Mouse (Mus musculus) heart, embryonic 13.5 days (tissue): ENCODE measurements around the gene Eno3. TPM values are rescaled to one million over a fixed set of nuclear protein-coding genes. Genes with fewer than 3 reads are reported as not detected.

Experiments used
- ATAC-seq: fragments of 200-750 bp; cut with Nextera tagmentation; 2 replicates; pipeline ENCODE4 v1.8.0; 2017; ENCODE audit warnings: moderate TSS enrichment; ENCODE audit not compliant: insufficient number of reproducible peaks, low FRiP score, low TSS enrichment; ENCODE audit errors: extremely low read depth
- H3K27ac ChIP-seq: fragments of 300-500 bp; sonication (generic); replicated peaks from 2 replicates; pipeline ENCODE4 v1.5.1; 2015; ENCODE audit warnings: moderate library complexity, mild to moderate bottlenecking, inconsistent platforms
- H3K27me3 ChIP-seq: fragments of 300-500 bp; sonication (generic); replicated peaks from 2 replicates; pipeline ENCODE4 v1.6.1; 2015; ENCODE audit warnings: mild to moderate bottlenecking, inconsistent platforms
- H3K36me3 ChIP-seq: fragments of 300-500 bp; sonication (generic); 2 replicates; pipeline ENCODE4 v1.6.1; 2015; ENCODE audit warnings: mild to moderate bottlenecking, inconsistent platforms
- H3K4me1 ChIP-seq: fragments of 300-500 bp; sonication (generic); 2 replicates; pipeline ENCODE4 v1.6.1; 2015; ENCODE audit warnings: inconsistent platforms
- H3K4me2 ChIP-seq: fragments of 300-500 bp; sonication (generic); 2 replicates; pipeline ENCODE4 v1.6.1; 2015; ENCODE audit warnings: inconsistent platforms, mild to moderate bottlenecking, moderate library complexity
- H3K4me3 ChIP-seq: fragments of 300-500 bp; sonication (generic); 2 replicates; pipeline ENCODE4 v1.5.1; 2015; ENCODE audit warnings: moderate library complexity, mild to moderate bottlenecking, inconsistent platforms
- H3K9ac ChIP-seq: fragments of 300-500 bp; sonication (generic); 2 replicates; pipeline ENCODE4 v1.6.1; 2015; ENCODE audit warnings: inconsistent platforms, mild to moderate bottlenecking, moderate library complexity
- H3K9me3 ChIP-seq: fragments of 300-500 bp; sonication (generic); 2 replicates; pipeline ENCODE4 v1.6.1; 2016; ENCODE audit warnings: inconsistent platforms
- WGBS: fragments of 180-500 bp; shearing (Covaris S2); methylation state at CpG from one replicate; pipeline ENCODE4 v1.1.7; 2015; ENCODE audit warnings: mixed read lengths; 5-methylcytosine and 5-hydroxymethylcytosine counted together
- polyA plus RNA-seq: library from polyadenylated mRNA; unstranded; fragments of >200 nt; fragmentation: Nextera tagmentation; extraction: Ambion mirVana; gene quantifications from 2 replicates; pipeline ENCODE4 v1.2.1, GENCODE M21; 2015

Gene Eno3
- polyA plus RNA-seq, 1 experiment from 2014 or later, result 273 TPM

- no peaks in the 10 kb centered on the region for H3K27me3 ChIP-seq
- H3K27ac ChIP-seq, result peak overlapping the region; percentile 99; the same call in 1 of the 2 replicates
- peak overlapping the region; percentile 100 for H3K9ac ChIP-seq
- 73% methylated on average over 5 of the region's 5 CpGs for WGBS
- no peaks in the 10 kb centered on the region for H3K9me3 ChIP-seq
- H3K4me2 ChIP-seq, result peak overlapping the region; percentile 94
- H3K36me3 ChIP-seq, result peaks cover 47% of the 10 kb centered on the region
- peak overlapping the region; percentile 100 for H3K4me3 ChIP-seq
- peaks cover 57% of the 10 kb centered on the region for H3K4me1 ChIP-seq
- ATAC-seq, result no peak
These were observed 1.5 kb downstream of the Eno3 start for GRCm38 (mm10) chr11:70658521-70658920.

- 57% methylated on average over 8 of the region's 8 CpGs for WGBS
- Histone ChIP-seq H3K36me3 (peaks cover 51% of the 10 kb centered on the region), H3K27ac (no peak overlapping the region), H3K4me2 (peak overlapping the region; percentile 94), H3K4me1 (peaks cover 59% of the 10 kb centered on the region), H3K9ac (peak overlapping the region; percentile 61), H3K4me3 (no peak overlapping the region), H3K27me3 (no peaks in the 10 kb centered on the region), H3K9me3 (no peaks in the 10 kb centered on the region)
- ATAC-seq, result no peak
These were observed 1.9 kb downstream of the Eno3 start for GRCm38 (mm10) chr11:70658942-70659341.

- Histone ChIP-seq H3K9me3 (no peaks in the 10 kb centered on the region), H3K9ac (no peak overlapping the region), H3K36me3 (peaks cover 67% of the 10 kb centered on the region), H3K4me1 (peaks cover 60% of the 10 kb centered on the region), H3K27me3 (no peaks in the 10 kb centered on the region), H3K27ac (no peak overlapping the region), H3K4me2 (no peak overlapping the region), H3K4me3 (no peak overlapping the region)
- no peak for ATAC-seq
- WGBS, result 86% methylated on average over 8 of the region's 8 CpGs
These were observed 3.6 kb downstream of the Eno3 start for GRCm38 (mm10) chr11:70660571-70660970.

GRCm38 (mm10) chr11:70663101-70663500 is 6.1 kb downstream of the Eno3 start:
- Histone ChIP-seq H3K4me1 (peaks cover 51% of the 10 kb centered on the region), H3K4me2 (no peak overlapping the region), H3K9me3 (no peaks in the 10 kb centered on the region), H3K27ac (0 out of 2 replicates have a peak overlapping the region, but pooled peaks have one; percentile 5), H3K36me3 (peaks cover 87% of the 10 kb centered on the region), H3K4me3 (no peak overlapping the region), H3K27me3 (no peaks in the 10 kb centered on the region), H3K9ac (peak overlapping the region; percentile 38; the same call in 1 of the 2 replicates)
- WGBS, result 78% methylated on average over 8 of the region's 8 CpGs
- no peak for ATAC-seq

GRCm38 (mm10) chr11:70663957-70664356 is 7.0 kb downstream of the Eno3 start:
- Histone ChIP-seq H3K36me3 (peaks cover 84% of the 10 kb centered on the region), H3K4me3 (no peak overlapping the region), H3K27ac (0 out of 2 replicates have a peak overlapping the region, but pooled peaks have one; percentile 24), H3K9ac (no peak overlapping the region), H3K27me3 (no peaks in the 10 kb centered on the region), H3K4me1 (peaks cover 45% of the 10 kb centered on the region), H3K9me3 (no peaks in the 10 kb centered on the region), H3K4me2 (no peak overlapping the region)
- ATAC-seq, result no peak
- WGBS, result 81% methylated on average over 6 of the region's 6 CpGs

GRCm38 (mm10) chr11:70664741-70665140 is 7.7 kb downstream of the Eno3 start:
- ATAC-seq, result no peak
- Histone ChIP-seq H3K36me3 (peaks cover 77% of the 10 kb centered on the region), H3K9me3 (no peaks in the 10 kb centered on the region), H3K4me1 (peaks cover 37% of the 10 kb centered on the region), H3K4me3 (no peak overlapping the region), H3K27me3 (no peaks in the 10 kb centered on the region), H3K9ac (no peak overlapping the region), H3K4me2 (no peak overlapping the region), H3K27ac (no peak overlapping the region)
- WGBS, result 91% methylated on average over 9 of the region's 9 CpGs

- Histone ChIP-seq H3K9ac (0 out of 2 replicates have a peak overlapping the region, but pooled peaks have one; percentile 86), H3K4me1 (peaks cover 50% of the 10 kb centered on the region), H3K4me2 (no peak overlapping the region), H3K27ac (no peak overlapping the region), H3K4me3 (no peak overlapping the region), H3K27me3 (no peaks in the 10 kb centered on the region), H3K9me3 (no peaks in the 10 kb centered on the region), H3K36me3 (peaks cover 67% of the 10 kb centered on the region)
- 92% methylated on average over 8 of the region's 8 CpGs for WGBS
- ATAC-seq, result no peak
These were observed 9.7 kb downstream of the Eno3 start for GRCm38 (mm10) chr11:70666687-70667086.

GRCm38 (mm10) chr11:70667271-70668150 is 10.5 kb downstream of the Eno3 start:
- Histone ChIP-seq H3K4me2 (peak overlapping the region; percentile 91), H3K27me3 (no peaks in the 10 kb centered on the region), H3K36me3 (peaks cover 67% of the 10 kb centered on the region), H3K4me1 (peaks cover 56% of the 10 kb centered on the region), H3K9me3 (no peaks in the 10 kb centered on the region), H3K9ac (peak overlapping the region; percentile 86), H3K4me3 (peak overlapping the region; percentile 75), H3K27ac (peak overlapping the region; percentile 98)
- WGBS, result 70% methylated on average over 14 of the region's 14 CpGs
- ATAC-seq, result no peak

- H3K36me3 ChIP-seq, result peaks cover 62% of the 10 kb centered on the region
- H3K4me2 ChIP-seq, result peak overlapping the region; percentile 91
- no peaks in the 10 kb centered on the region for H3K9me3 ChIP-seq
- H3K27me3 ChIP-seq, result no peaks in the 10 kb centered on the region
- peak overlapping the region; percentile 86 for H3K9ac ChIP-seq
- H3K27ac ChIP-seq, result peak overlapping the region; percentile 98
- peak overlapping the region; percentile 75 for H3K4me3 ChIP-seq
- H3K4me1 ChIP-seq, result peaks cover 50% of the 10 kb centered on the region
- peak; percentile 6; the same call in 1 of the 2 replicates for ATAC-seq
- WGBS, result under 1% methylated on average over 15 of the region's 15 CpGs
These were observed 11.4 kb downstream of the Eno3 start for GRCm38 (mm10) chr11:70668335-70668770.

- H3K4me2 ChIP-seq, result peak within 1 kb of the TSS; percentile 91
- H3K27ac ChIP-seq, result peak within 1 kb of the TSS; percentile 98
- peak within 1 kb of the TSS; percentile 75 for H3K4me3 ChIP-seq
- H3K36me3 ChIP-seq, result peaks cover 62% of the 10 kb centered on the region
- peak; percentile 91 for ATAC-seq
- H3K27me3 ChIP-seq, result no peaks in the 10 kb centered on the region
- H3K4me1 ChIP-seq, result peaks cover 49% of the 10 kb centered on the region
- under 1% methylated on average over 44 of the region's 44 CpGs for WGBS
- H3K9ac ChIP-seq, result peak within 1 kb of the TSS; percentile 93
- no peaks in the 10 kb centered on the region for H3K9me3 ChIP-seq
These were observed 11.9 kb downstream of the Eno3 start, which contains the start of gene Spag7 for GRCm38 (mm10) chr11:70668771-70669505. Spag7 (minus strand) TSS chr11:70669416.
